Mouse (Mus musculus) lung, adult 2 months (tissue): ENCODE results near the gene Senp3.

Source experiments
- CTCF ChIP-seq: fragments of 200-500 bp; IDR thresholded peaks from 2 replicates; pipeline ENCODE4 v1.5.1; 2011; ENCODE audit warnings: mild to moderate bottlenecking, low read length, control low read depth; ENCODE audit not compliant: insufficient read depth
- POLR2A ChIP-seq: fragments of 200-500 bp; IDR thresholded peaks from 2 replicates; pipeline ENCODE4 v1.6.1; 2011; ENCODE audit warnings: low read depth, mild to moderate bottlenecking, control low read depth, low read length, borderline replicate concordance; ENCODE audit errors: extremely low read depth

- no peak for TF ChIP-seq CTCF
- no peak; the same call in 1 of the 2 replicates for TF ChIP-seq POLR2A
Measured at GRCm38 (mm10) chr11:69684128-69684745, 2.4 kb upstream of the Senp3 start.
